Mouse (Mus musculus) c-Kit-positive CD71-negative TER-119-negative erythroid progenitor cells, embryonic 14.5 days (primary cell): ENCODE measurements at regions not wholly inside any gene's neighbourhood (a gene's known extent, or its start where the extent isn't known, plus 50 kb on each side); places are given as distances from the start of the nearest gene placed in this dataset.
A peak's percentile ranks its signal among the peaks of the same experiment; 100 is the strongest.

ENCODE experiments used
- DNase-seq: peaks from one replicate; pipeline ENCODE4 v3.0.0-alpha.2; 2013; ENCODE audit warnings: low read depth

DNA sequence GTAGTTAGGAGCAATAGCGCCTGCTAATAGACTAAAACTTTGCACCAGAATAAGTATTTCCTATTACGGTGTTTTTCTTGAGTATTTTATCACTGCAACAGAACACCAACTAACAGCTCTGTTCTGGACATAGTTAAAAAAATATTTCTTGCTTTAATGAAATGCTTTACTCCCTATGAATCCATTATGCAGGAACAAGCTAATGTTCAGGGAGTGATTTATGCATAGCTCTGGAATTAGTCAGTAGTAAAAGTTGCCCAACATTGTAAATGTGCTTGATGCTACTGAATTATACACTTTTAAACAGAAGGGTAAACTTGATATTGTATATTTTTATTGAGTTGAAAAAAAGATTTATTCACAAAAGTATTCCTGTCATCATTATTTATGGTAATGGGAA, 264.6 kb downstream of the Mreg start:
- DNase-seq: no peak

GRCm38 (mm10) chr1:71946911-71947310, 265.2 kb downstream of the Mreg start:
- DNase-seq: no peak

- no peak for DNase-seq
Measured at GRCm38 (mm10) chr1:71945070-71945469, 267.0 kb downstream of the Mreg start.

GRCm38 (mm10) chr1:71944531-71944930, 267.6 kb downstream of the Mreg start:
- DNase-seq: no peak

GRCm38 (mm10) chr1:71942145-71942544, 270.0 kb downstream of the Mreg start:
- DNase-seq: no peak

GRCm38 (mm10) chr1:71941688-71942087, 270.4 kb downstream of the Mreg start:
- DNase-seq: no peak

GRCm38 (mm10) chr1:71940900-71941299, 271.2 kb downstream of the Mreg start:
- no peak for DNase-seq

DNA sequence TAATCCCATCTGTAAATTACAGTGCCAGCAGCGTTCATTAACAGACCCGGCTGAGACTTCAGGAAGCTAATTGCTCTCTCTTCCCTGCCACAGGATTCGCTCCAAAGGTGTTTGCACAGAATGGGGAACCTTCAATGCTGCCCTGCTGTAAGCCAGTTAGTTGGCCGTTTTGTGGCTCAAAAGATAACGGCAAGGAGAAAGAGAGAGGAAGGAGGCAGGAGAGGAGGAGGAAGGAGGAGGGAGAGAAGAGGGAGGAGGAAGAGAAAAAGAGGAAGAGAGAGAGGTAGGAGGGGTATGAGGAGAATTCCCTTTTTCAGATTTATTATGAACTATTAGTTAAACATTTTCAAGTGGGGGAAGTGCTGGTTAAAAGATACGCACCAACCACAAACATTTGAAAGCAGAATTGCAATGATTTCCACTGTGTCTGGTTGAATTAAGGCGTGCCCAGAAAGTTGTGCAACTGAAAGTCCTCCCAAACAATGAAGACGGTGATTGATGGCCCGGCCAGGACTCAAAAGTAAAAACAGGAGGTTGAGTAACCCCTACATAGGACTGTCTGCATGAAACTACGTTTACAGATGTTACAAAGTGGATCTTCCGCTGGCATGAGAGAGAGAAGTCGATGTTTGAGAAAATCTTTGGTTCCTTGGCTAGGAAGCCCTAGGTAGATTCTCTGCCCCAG, 273.6 kb downstream of the Mreg start:
- peak; percentile 44 for DNase-seq

DNA sequence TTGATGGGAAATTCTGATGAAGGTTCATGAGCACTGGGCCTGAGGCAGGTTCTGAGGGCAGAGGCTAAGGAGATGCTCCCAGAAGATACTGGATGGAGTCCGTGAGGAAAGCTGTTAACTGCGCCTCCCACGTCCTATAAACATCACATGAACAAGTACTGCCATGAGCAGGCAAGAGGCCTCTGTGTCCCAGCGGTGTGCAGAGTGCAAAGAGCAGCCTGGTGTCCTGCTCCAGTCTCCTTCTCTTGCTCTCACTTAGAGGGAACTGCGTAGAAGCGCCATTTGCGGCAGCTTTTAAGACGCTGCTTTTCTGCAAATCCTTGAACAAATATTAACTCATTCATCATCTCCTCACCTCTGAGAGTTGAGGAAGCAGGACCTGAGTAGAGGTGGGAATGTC, 274.2 kb downstream of the Mreg start:
- no peak for DNase-seq

DNA sequence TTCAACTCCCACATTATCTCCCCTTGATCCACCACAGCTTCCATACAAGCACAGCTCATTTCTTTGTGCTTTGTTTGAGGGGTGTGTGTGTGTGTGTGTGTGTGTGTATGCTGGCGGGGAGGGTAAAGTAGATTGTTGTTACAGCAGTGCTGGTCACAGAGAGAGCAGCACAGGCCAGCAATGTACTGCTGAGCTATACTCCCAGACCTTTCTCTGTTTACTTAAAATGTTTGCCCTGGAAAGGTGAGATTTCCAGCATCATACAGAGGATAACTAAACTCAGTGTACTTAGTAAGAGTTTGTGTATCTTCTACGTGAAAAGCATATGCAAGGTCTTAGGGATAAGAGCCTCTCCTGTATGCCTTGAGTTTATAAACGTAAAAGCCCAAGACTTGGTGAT, 274.9 kb downstream of the Mreg start:
- DNase-seq: no peak

- no peak for DNase-seq
Measured at GRCm38 (mm10) chr1:71936501-71937129, 275.5 kb downstream of the Mreg start.

DNA sequence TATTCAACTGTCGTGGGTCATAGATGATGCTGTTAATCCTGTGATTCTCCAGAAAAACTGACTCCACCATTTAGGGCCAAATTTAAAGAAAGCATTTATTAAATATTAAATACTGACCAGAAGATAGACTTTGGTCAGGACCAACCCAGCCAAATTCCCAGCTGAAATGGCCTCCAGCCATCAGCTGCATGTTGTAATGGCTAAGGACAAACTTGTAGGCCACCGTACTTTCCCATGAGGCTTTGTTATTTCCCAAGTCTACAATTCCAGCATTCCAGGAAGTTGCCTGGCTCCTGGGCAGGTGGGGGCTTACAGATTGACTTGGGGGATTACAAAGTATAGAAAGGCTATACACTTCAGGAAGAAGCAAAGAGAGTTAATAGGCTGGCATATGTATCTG, 272.5 kb upstream of the Fn1 start:
- no peak for DNase-seq

DNA sequence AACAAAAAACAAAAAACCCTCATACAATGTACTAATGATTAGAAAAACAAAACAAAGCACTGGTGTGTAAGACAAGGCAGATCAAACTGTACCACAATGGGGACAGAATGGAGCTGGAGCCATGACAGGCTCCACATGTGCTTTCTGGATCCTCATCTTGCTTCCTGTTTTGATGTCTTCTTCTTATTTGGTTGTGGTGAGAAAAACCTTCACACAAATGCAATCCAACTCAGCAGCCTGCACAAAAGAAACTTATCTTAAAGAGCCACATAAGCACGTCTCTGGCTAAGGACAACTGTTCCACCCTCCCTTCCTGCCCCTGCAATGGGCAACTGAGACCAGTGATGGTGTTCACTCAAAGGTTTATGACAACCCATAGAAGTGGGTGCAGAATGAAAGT, 271.9 kb upstream of the Fn1 start:
- DNase-seq: no peak

GRCm38 (mm10) chr1:71923731-71924130, 270.7 kb upstream of the Fn1 start:
- no peak for DNase-seq

- DNase-seq: no peak
Measured at GRCm38 (mm10) chr1:71921456-71921855, 268.5 kb upstream of the Fn1 start.

DNA sequence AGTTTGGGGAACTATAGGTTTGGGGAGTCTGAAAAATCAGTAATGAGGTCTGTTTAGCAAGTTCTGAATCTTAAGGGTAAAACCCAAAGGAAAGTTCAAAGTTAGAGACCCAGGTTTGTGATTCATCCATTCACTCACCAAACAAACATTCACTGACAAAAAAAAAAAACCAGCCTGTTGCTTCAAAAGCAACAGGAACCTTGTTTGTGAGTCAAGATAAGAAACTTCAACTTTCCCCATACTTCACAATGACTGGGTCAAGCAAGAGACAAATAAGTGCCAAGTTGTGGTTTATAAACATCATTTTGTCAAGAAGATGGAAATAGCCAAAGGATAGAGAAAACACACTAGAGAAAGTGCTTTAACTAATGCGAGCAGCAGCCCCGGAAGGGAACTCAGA, 266.9 kb upstream of the Fn1 start:
- DNase-seq: no peak

GRCm38 (mm10) chr1:71917021-71917420, 264.0 kb upstream of the Fn1 start:
- no peak for DNase-seq

GRCm38 (mm10) chr1:71914439-71914838, 261.4 kb upstream of the Fn1 start:
- DNase-seq: no peak

DNA sequence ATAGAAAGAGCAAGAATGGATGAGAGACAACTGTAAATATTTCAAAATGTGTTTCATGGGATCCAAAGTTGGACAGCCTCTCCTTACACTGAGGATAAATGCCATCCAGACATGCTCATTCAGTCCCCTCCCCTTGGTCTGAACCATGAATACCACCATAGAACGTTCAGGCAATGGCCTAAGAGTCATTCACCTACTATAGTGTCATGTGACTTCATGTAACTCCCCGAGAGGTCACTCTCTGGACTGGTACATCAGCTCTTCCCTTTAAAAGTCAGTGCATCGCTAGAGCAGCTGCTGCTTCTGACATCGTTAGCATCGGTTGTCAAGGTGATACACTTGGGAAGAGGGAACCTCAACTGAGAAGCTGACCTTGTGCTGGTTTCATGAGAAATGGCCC, 260.2 kb upstream of the Fn1 start:
- DNase-seq: no peak

- DNase-seq: peak; percentile 19
Measured at GRCm38 (mm10) chr1:71912441-71912840, 259.4 kb upstream of the Fn1 start.

DNA sequence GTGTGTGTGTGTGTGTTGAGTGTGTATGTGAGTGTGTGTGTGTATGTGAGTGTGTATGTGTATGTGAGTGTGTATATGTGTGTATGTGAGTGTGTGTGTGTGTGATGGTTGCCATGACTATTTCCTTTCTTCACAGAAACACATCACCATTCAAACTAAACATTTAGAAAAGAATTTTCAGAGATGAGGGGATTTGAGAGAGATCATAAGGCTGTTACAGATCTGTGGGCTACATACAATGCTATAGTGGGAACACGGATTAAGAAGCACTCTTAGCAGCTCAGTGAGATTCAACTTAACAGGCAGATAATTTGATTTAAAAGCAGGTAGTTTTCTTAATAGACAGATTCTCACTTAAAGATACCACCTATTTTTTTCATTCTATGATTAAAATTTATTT, 257.1 kb upstream of the Fn1 start:
- no peak for DNase-seq

DNA sequence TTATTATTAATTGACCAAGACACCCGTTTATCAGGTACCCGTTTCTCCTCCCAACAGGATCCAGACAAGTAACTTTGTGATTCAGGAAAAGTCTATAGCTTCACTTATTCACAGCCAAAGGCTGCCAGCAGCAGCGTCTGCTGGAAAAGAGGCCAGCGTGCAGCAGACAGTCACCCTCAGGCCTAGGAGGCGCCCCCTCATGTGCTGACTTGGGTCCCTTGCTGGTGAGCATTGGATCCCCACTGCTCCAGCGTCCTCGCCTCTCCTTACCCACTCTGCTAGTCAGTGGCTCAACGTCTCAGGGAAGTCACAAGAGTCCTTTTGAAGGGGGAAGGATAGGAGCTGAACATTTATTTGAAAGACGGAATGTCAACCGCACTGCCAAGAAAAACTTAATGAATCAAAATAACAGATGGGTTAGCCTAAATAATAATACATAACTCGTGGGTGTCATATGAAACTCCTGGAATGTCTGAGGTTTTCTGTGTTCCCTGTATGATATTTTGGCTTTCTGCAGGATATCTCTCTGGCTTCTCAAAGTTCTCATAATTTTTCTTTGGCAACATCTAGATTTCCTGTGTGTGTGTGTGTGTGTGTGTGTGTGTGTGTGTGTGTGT, 256.6 kb upstream of the Fn1 start:
- DNase-seq: no peak

GRCm38 (mm10) chr1:71904376-71904948, 251.5 kb upstream of the Fn1 start:
- DNase-seq: no peak
